Mouse (Mus musculus): Measurements from ENCODE around the gene Trappc3l. TPM values are rescaled to one million over a fixed set of nuclear protein-coding genes. Genes with fewer than 3 reads are reported as not detected.
A peak's percentile ranks its signal among the peaks of the same experiment; 100 is the strongest.
"Not testable (repeated sequence)": the region's sequence is repeated elsewhere in the genome, so short reads cannot be mapped to it uniquely, and the experiment has no call there.

Gene Trappc3l
- total RNA-seq (2021) = not detected

- DNase-seq = no peak
Measured at GRCm38 (mm10) chr10:34037401-34037800, at the start of gene Trappc3l. Gene Trappc3l (plus strand): TSS chr10:34037597.

- DNase-seq = not testable (repeated sequence)
Measured at GRCm38 (mm10) chr10:33996686-33997085, 40.7 kb upstream of the Trappc3l start.

- DNase-seq = no peak
Measured at GRCm38 (mm10) chr10:33998397-33998796, 39.0 kb upstream of the Trappc3l start.

- no peak for DNase-seq
Measured at GRCm38 (mm10) chr10:34012581-34012980, 24.8 kb upstream of the Trappc3l start.

- DNase-seq = no peak
Measured at GRCm38 (mm10) chr10:34013241-34013640, 24.2 kb upstream of the Trappc3l start.

GRCm38 (mm10) chr10:34018746-34019301 lies 18.6 kb upstream of the Trappc3l start:
- DNase-seq = no peak

GRCm38 (mm10) chr10:34019302-34020075 lies 17.9 kb upstream of the Trappc3l start, which contains the start of gene Rwdd1:
Gene Rwdd1 (minus strand): TSS chr10:34019624.
- DNase-seq = peak; percentile 98

- DNase-seq = no peak
Measured at GRCm38 (mm10) chr10:34030322-34030721, 7.1 kb upstream of the Trappc3l start.

- DNase-seq = peak; percentile 84
Measured at GRCm38 (mm10) chr10:34033630-34034305, 3.6 kb upstream of the Trappc3l start.

GRCm38 (mm10) chr10:34036587-34036986 lies 810 bp upstream of the Trappc3l start:
- no peak for DNase-seq

GRCm38 (mm10) chr10:34044210-34044609 lies 6.8 kb downstream of the Trappc3l start, which contains the start of gene Calhm4:
Gene Calhm4 (minus strand): TSS chr10:34044310.
- DNase-seq = no peak

- no peak for DNase-seq
Measured at GRCm38 (mm10) chr10:34053987-34054386, 16.6 kb downstream of the Trappc3l start.

GRCm38 (mm10) chr10:34066591-34066990 lies 29.2 kb downstream of the Trappc3l start:
- no peak for DNase-seq

- no peak for DNase-seq
Measured at GRCm38 (mm10) chr10:34069606-34070005, 32.2 kb downstream of the Trappc3l start.

GRCm38 (mm10) chr10:34070999-34071492 lies 33.6 kb downstream of the Trappc3l start:
- no peak for DNase-seq

GRCm38 (mm10) chr10:34071650-34072049 lies 34.3 kb downstream of the Trappc3l start:
- DNase-seq = no peak

GRCm38 (mm10) chr10:34074522-34075200 lies 37.3 kb downstream of the Trappc3l start:
- no peak for DNase-seq

GRCm38 (mm10) chr10:34086514-34086913 lies 49.1 kb downstream of the Trappc3l start:
- DNase-seq = no peak

- DNase-seq = no peak
Measured at GRCm38 (mm10) chr10:34088515-34088914, 51.1 kb downstream of the Trappc3l start.

GRCm38 (mm10) chr10:34089517-34089916 lies 52.1 kb downstream of the Trappc3l start:
- no peak for DNase-seq

- DNase-seq = no peak
Measured at GRCm38 (mm10) chr10:34090481-34090880, 53.1 kb downstream of the Trappc3l start.

- DNase-seq = no peak
Measured at GRCm38 (mm10) chr10:34091888-34092287, 54.5 kb downstream of the Trappc3l start.

- DNase-seq = no peak
Measured at GRCm38 (mm10) chr10:34095147-34095546, 57.8 kb downstream of the Trappc3l start.

All from heart, postnatal 4 days (tissue).